Mouse (Mus musculus) liver, embryonic 11.5 days (tissue): ENCODE data around the gene Emg1. TPM values are rescaled to one million over a fixed set of nuclear protein-coding genes. Genes with fewer than 3 reads are reported as not detected.
"Not testable (repeated sequence)": the region's sequence is repeated elsewhere in the genome, so short reads cannot be mapped to it uniquely, and the experiment has no call there.

Experiments
- ATAC-seq: fragments of 200-750 bp; cut with Nextera tagmentation; replicated peaks from 2 replicates; pipeline ENCODE4 v1.8.0; 2017; ENCODE audit warnings: moderate number of reproducible peaks, mild to moderate bottlenecking, moderate TSS enrichment, moderate library complexity; ENCODE audit not compliant: low FRiP score
- DNase-seq: peaks from one replicate; pipeline ENCODE4 v3.0.0-alpha.2; 2017; ENCODE audit warnings: low spot score
- H3K27ac ChIP-seq: fragments of 300-500 bp; sonication (generic); 2 replicates; pipeline ENCODE4 v1.5.1; 2014; ENCODE audit warnings: mild to moderate bottlenecking, low read depth, low read length, control low read depth
- H3K27me3 ChIP-seq: fragments of 300-500 bp; sonication (generic); replicated peaks from 2 replicates; pipeline ENCODE4 v1.6.1; 2014; ENCODE audit warnings: low read length, mixed read lengths; ENCODE audit not compliant: control insufficient read depth, insufficient read depth
- H3K36me3 ChIP-seq: fragments of 300-500 bp; sonication (generic); 2 replicates; pipeline ENCODE4 v1.6.1; 2014; ENCODE audit warnings: mild to moderate bottlenecking, low read length, moderate library complexity, mixed read lengths; ENCODE audit not compliant: control insufficient read depth, insufficient read depth
- H3K4me1 ChIP-seq: fragments of 300-500 bp; sonication (generic); replicated peaks from 2 replicates; pipeline ENCODE4 v1.6.1; 2014; ENCODE audit warnings: low read length, mixed read lengths; ENCODE audit not compliant: control insufficient read depth, insufficient read depth
- H3K4me2 ChIP-seq: fragments of 300-500 bp; sonication (generic); 2 replicates; pipeline ENCODE4 v1.6.1; 2014; ENCODE audit warnings: mild to moderate bottlenecking, control low read depth, moderate library complexity
- H3K4me3 ChIP-seq: fragments of 300-500 bp; sonication (generic); 2 replicates; pipeline ENCODE4 v1.5.1; 2014; ENCODE audit warnings: low read depth, low read length, control low read depth
- H3K9ac ChIP-seq: fragments of 300-500 bp; sonication (generic); 2 replicates; pipeline ENCODE4 v1.6.1; 2014; ENCODE audit warnings: low read depth, low read length, control low read depth
- H3K9me3 ChIP-seq: fragments of 300-500 bp; sonication (generic); 2 replicates; pipeline ENCODE4 v1.6.1; 2016; ENCODE audit warnings: low read length, inconsistent platforms, mixed read lengths; ENCODE audit not compliant: control insufficient read depth
- WGBS: fragments of 180-500 bp; shearing (Covaris S2); extraction: QIAGEN DNeasy Blood & Tissue Kit; methylation state at CpG from one replicate; pipeline ENCODE4 v1.1.7; 2014; 5-methylcytosine and 5-hydroxymethylcytosine counted together
- polyA plus RNA-seq: library from polyadenylated mRNA; unstranded; fragments of >200 nt; fragmentation: Nextera tagmentation; extraction: Ambion mirVana; gene quantifications from 2 replicates; pipeline ENCODE4 v1.2.1, GENCODE M21; 2014

Emg1 gene
- polyA plus RNA-seq, 1 experiment from 2014 or later = 329 TPM

DNA sequence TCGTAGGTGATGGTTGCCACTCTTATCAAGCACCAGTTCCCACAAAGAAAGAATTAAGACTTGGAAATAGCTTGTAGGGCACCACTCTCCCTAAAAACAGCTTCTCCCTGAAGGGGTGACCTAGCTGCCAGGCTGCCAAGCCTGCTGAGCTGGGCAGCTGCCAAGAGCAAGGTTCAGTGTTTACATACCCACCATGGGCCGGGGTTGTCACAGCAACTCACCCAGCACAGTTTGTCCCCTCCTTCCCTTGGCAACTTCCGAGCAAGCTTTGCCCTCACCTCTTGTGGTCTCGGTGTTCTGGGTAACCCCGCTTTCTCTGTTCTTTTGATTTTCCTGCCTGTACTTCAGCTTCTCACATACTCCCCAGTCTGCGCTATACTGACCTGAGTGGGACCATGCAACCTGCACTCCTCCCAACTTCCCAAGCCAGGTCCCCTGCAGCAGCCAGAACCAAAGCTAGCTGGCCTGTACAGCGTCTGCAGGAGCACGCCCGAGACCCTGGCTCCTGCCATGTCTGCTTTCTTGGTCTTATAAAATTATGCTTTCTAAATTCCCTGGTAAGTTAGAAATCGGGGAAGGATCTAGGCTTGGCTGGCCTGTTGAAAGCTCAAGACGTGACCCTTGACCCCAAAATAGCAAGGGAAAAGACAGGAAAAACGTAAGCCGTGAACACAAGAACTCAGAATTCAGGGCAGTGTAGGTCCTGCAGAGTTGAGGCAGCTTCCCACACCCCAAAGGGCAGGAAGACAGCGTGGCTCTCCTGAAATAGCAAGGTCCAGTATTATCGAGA is 17.6 kb downstream of the Emg1 start:
- no peak for DNase-seq
- ATAC-seq = no peak
- Histone ChIP-seq H3K4me1 (peaks cover 6% of the 10 kb centered on the region), H3K27ac (no peak overlapping the region), H3K27me3 (no peaks in the 10 kb centered on the region), H3K36me3 (peaks cover 3% of the 10 kb centered on the region; the same call in 1 of the 2 replicates), H3K9me3 (no peaks in the 10 kb centered on the region), H3K4me2 (no peak overlapping the region), H3K9ac (no peak overlapping the region), H3K4me3 (no peak overlapping the region)
- WGBS = 89% methylated on average over 15 of the region's 15 CpGs

- Histone ChIP-seq H3K9me3 (no peaks in the 10 kb centered on the region), H3K36me3 (peaks cover 3% of the 10 kb centered on the region; the same call in 1 of the 2 replicates), H3K4me2 (no peak overlapping the region), H3K4me1 (peaks cover 6% of the 10 kb centered on the region), H3K27me3 (no peaks in the 10 kb centered on the region), H3K4me3 (no peak overlapping the region), H3K27ac (no peak overlapping the region), H3K9ac (no peak overlapping the region)
- no peak for DNase-seq
- WGBS = 83% methylated on average over 15 of the region's 15 CpGs
- ATAC-seq = no peak
These were observed 18.6 kb downstream of the Emg1 start for GRCm38 (mm10) chr6:124693243-124693981.

DNA sequence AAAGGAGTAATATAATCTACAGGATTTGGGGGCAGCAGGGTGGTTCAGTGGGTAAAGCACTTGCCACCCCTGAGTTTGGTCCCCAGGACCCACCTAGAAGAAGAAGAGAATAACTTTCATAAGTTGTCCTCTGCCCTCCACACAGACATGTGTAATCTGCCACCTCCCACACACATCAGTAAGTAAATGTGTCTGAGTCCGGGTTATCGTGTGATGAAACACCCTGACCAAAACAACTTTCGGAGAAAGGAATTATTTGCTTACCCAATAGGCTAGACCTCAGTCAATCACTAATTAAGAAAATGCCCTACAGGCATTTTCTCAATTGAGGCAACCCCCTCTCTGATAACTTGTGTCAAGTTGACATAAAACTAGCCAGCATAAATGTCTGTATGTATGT is 21.5 kb downstream of the Emg1 start:
- Histone ChIP-seq H3K27ac (no peak overlapping the region), H3K4me1 (peaks cover 19% of the 10 kb centered on the region)
- WGBS = 89% methylated on average over 3 of the region's 3 CpGs

DNA sequence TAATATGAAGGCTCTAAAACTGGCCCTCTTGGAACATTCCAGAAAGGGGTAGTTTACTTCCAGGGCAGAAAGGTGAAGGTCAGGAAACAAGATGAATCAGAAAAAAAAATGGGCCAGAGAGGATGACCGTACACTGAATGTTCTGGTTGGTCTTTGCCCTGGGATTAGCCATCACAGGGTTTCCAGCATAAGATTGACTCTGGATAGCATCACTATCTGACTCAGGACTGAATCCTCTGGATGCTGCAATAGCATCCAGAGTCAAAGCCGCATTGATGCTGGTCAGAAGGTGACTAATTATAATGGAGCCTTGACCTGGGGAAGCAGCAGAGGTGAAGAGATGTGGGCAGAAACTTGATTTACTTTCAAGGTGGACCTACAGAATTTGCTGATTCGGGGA is 23.0 kb downstream of the Emg1 start:
- ATAC-seq (no peak), DNase-seq (no peak)
- WGBS = 94% methylated on average over 3 of the region's 3 CpGs
- Histone ChIP-seq H3K9me3 (no peaks in the 10 kb centered on the region), H3K4me3 (no peak overlapping the region), H3K4me2 (no peak overlapping the region), H3K4me1 (peaks cover 28% of the 10 kb centered on the region), H3K9ac (no peak overlapping the region), H3K27me3 (no peaks in the 10 kb centered on the region), H3K36me3 (no peaks in the 10 kb centered on the region), H3K27ac (no peak overlapping the region)

More for the DNA sequence above, 21.5 kb downstream of the Emg1 start:
- no peaks in the 10 kb centered on the region for H3K9me3 ChIP-seq
- no peak overlapping the region for H3K4me2 ChIP-seq
- H3K36me3 ChIP-seq = no peaks in the 10 kb centered on the region
- H3K9ac ChIP-seq = no peak overlapping the region
- H3K4me3 ChIP-seq = no peak overlapping the region
- DNase-seq (no peak), ATAC-seq (no peak)
- no peaks in the 10 kb centered on the region for H3K27me3 ChIP-seq

DNA sequence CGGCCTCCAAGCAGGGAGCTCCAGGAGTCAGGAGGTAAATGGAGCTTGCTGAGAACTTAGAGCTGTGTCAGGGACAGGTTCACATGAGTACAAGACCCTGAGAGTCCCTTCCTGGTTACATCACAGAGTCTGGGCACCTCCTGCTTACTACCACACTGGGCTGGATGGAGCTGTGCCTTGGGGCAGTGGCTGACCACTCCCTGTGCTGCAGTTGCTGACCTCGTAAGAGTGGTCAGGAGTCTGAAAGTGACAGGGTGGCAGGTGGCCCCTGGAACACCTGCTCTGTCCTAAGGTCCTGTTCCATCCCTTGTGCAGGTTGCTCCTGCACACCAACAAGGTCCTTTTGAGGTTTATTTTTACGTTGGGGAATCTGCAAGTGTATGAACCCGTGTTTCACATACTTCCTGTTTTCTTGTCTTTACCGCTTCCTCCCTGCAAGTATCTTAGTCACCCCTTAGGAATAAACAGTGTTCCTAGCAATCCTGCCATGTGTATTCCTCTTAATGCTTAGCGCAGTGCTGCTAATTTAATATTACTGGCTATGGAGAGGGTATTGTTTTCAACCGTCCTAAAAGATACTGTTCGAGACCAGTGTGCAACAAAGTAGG is 23.7 kb downstream of the Emg1 start:
- ATAC-seq (no peak), DNase-seq (no peak)
- 72% methylated on average over 8 of the region's 8 CpGs for WGBS
- Histone ChIP-seq H3K36me3 (no peaks in the 10 kb centered on the region), H3K4me2 (no peak overlapping the region), H3K9me3 (no peaks in the 10 kb centered on the region), H3K27ac (no peak overlapping the region), H3K4me3 (no peak overlapping the region), H3K4me1 (peaks cover 36% of the 10 kb centered on the region), H3K9ac (no peak overlapping the region), H3K27me3 (no peaks in the 10 kb centered on the region)

GRCm38 (mm10) chr6:124686644-124687043 is 25.3 kb downstream of the Emg1 start:
- WGBS = 58% methylated on average over 1 of the region's 1 CpGs
- not testable (repeated sequence) for H3K27me3 ChIP-seq, DNase-seq, H3K36me3 ChIP-seq, ATAC-seq, H3K9me3 ChIP-seq, H3K9ac ChIP-seq, H3K4me3 ChIP-seq, H3K4me2 ChIP-seq, H3K27ac ChIP-seq
- peaks cover 47% of the 10 kb centered on the region for H3K4me1 ChIP-seq

DNA sequence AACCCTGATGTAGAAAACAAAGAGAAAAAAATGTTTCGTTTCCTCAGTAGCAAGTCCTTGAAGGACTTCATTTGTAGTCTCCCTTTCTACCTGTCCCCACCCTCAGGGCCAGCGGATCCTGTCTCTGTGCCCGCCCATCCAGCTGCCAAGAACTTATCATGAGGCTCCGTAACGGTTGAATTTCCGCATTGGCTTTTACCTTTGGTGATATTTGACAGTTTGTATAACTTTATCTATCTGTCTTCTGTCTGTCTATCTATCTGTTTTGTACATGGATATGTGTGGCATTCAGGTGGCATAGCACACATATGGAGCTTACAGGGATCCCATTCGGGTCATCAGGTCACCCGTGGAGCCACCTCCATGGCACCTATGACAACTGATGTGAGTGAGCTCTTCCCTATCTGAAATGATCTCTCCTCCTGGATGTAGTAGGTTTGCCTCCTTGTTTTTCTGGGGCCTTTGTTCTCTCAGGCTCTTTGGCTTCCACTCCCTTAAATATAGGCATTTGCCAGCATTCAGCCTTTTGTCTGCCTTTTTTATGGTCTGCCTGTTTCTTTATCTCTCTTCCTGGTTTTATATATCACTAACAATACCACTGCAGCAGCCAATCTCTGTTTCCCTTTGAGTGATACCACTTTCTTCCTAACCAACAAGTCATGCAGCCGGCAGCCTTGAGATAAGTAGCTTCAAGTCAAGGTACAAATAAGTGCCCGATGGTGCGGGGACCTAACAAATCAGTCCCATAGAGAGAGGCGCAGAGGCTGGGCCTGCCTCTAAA is 26.2 kb downstream of the Emg1 start:
- no peak overlapping the region for H3K9ac ChIP-seq
- no peak for DNase-seq
- peak overlapping the region; percentile 37 for H3K4me2 ChIP-seq
- peak; percentile 69 for ATAC-seq
- H3K27ac ChIP-seq = peak overlapping the region; percentile 35; the same call in 1 of the 2 replicates
- H3K4me3 ChIP-seq = no peak overlapping the region
- no peaks in the 10 kb centered on the region for H3K27me3 ChIP-seq
- no peaks in the 10 kb centered on the region for H3K9me3 ChIP-seq
- WGBS = 57% methylated on average over 12 of the region's 12 CpGs
- H3K4me1 ChIP-seq = peaks cover 47% of the 10 kb centered on the region
- no peaks in the 10 kb centered on the region for H3K36me3 ChIP-seq
